ENCODE assay signal across 12 mouse cellular contexts in the genomic region with DNA sequence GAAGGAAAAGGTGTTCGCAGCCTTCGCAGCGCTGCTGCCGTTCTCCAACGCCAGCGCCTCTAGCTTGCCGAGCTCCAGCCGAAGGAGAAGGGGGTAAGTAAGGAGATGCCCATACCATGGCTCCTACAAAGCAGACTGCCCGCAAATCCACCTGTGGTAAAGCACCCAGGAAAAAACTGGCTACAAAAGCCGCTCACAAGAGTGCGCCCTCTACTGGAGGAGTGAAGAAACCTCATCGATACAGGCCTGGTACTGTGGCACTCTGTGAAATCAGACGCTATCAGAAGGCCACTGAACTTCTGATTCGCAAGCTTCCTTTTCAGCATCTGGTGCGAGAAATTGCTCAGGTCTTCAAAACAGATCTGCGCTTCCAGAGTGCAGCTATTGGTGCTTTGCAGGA. TPM values are rescaled to one million over a fixed set of nuclear protein-coding genes. Genes with fewer than 3 reads are reported as not detected.
A peak's percentile ranks its signal among the peaks of the same experiment; 100 is the strongest.
DNase-seq lines count a peak whose midpoint lies in the region; ATAC-seq and TF ChIP-seq lines count a peak whose summit lies in the region.
"Had no signal": no experiment of that assay in that cellular context is flagged by ENCODE, and none has a peak within 500 bp of the region (broad histone marks: within the 10 kb centered on the region; RNA-seq: fewer than 3 reads in every experiment).

No protein-coding gene starts in this region.

- H3K36me3 ChIP-seq in lung, embryonic 14.5 days (ENCODE audit: insufficient read depth), result no peaks in the 10 kb centered on the region
- H3K36me3 ChIP-seq: limb, embryonic 12.5 days; neural tube, embryonic 13.5 days had no signal

- H3K27me3 ChIP-seq in lung, embryonic 14.5 days (ENCODE audit: insufficient read depth, low read length), result no peaks in the 10 kb centered on the region
- H3K27me3 ChIP-seq: limb, embryonic 12.5 days; neural tube, embryonic 13.5 days had no signal

- no peak for TF ChIP-seq POLR2A in cortical plate, adult 2 months (IDR thresholded peaks at IDR 0.05; ENCODE audit: extremely low read depth, insufficient read depth, low read length)

- no peak for ATAC-seq in lung, embryonic 14.5 days (ENCODE audit: insufficient read depth)
- ATAC-seq in monocyte, adult 5-6 weeks (replicated peaks; ENCODE audit: insufficient number of reproducible peaks, low FRiP score, low TSS enrichment, poor library complexity, severe bottlenecking), result no peak

- no peak overlapping the region for H3K9ac ChIP-seq in lung, embryonic 14.5 days
- H3K9ac ChIP-seq: limb, embryonic 12.5 days; neural tube, embryonic 13.5 days had no signal

- peak; percentile 8 for DNase-seq in adrenal gland, postnatal 25 days
- no peak for DNase-seq in adrenal gland, adult 18-20 months (ENCODE audit: low spot score in 2 of 2)
- DNase-seq in lung, embryonic 14.5 days, result peak; percentile 34
- no peak for DNase-seq in lung, postnatal 10 days
- peak; percentile 55 for DNase-seq in thymus, postnatal 0 days (ENCODE audit: low spot score)
- DNase-seq in left cerebral cortex, adult 8-10 months (ENCODE audit: low spot score in 2 of 2), result no peak

- H3K9me3 ChIP-seq in lung, embryonic 14.5 days (ENCODE audit: low read depth, low read length), result no peaks in the 10 kb centered on the region
- H3K9me3 ChIP-seq: limb, embryonic 12.5 days; neural tube, embryonic 13.5 days had no signal

- H3K4me3 ChIP-seq in lung, embryonic 14.5 days (ENCODE audit: low read depth, low read length), result no peak overlapping the region
- no peak overlapping the region for H3K4me3 ChIP-seq in cortical plate, adult 2 months (ENCODE audit: insufficient read depth, low read length)
- H3K4me3 ChIP-seq: erythroblast, embryonic 14.5 days; limb, embryonic 12.5 days; neural tube, embryonic 13.5 days had no signal

- H3K27ac ChIP-seq in lung, embryonic 14.5 days (ENCODE audit: low read depth), result no peak overlapping the region
- no peak overlapping the region for H3K27ac ChIP-seq in cortical plate, adult 2 months (ENCODE audit: insufficient read depth, low read length)
- H3K27ac ChIP-seq: limb, embryonic 12.5 days; neural tube, embryonic 13.5 days had no signal

- peak; percentile 58 for TF ChIP-seq CTCF in lung, embryonic 14.5 days (IDR thresholded peaks at IDR 0.05; ENCODE audit: low read depth)
- peak; percentile 36; the same call in 1 of the 2 replicates for TF ChIP-seq CTCF in cortical plate, adult 2 months (IDR thresholded peaks at IDR 0.05; ENCODE audit: extremely low read depth, insufficient read depth, low read length)

- H3K4me2 ChIP-seq in lung, embryonic 14.5 days, result no peak overlapping the region
- H3K4me2 ChIP-seq: limb, embryonic 12.5 days; neural tube, embryonic 13.5 days had no signal

- no peaks in the 10 kb centered on the region for H3K4me1 ChIP-seq in lung, embryonic 14.5 days (ENCODE audit: insufficient read depth)
- H3K4me1 ChIP-seq in cortical plate, adult 2 months (ENCODE audit: control insufficient read depth, insufficient read depth, low read length), result no peaks in the 10 kb centered on the region
- H3K4me1 ChIP-seq: limb, embryonic 12.5 days had no signal

- WGBS in lung, embryonic 14.5 days, result 79% methylated on average over 16 of the region's 16 CpGs

RNA-seq across cellular contexts. Expression of gene Shisal2b, which starts 55.0 kb away (rescaled TPM):
- not detected in 2 replicates for total RNA-seq in adrenal gland, postnatal 25 days (2021)
- not detected for total RNA-seq in adrenal gland, adult 18-20 months (2021)
- 0.54 TPM in 1 of 2 replicates, not detected in the other for polyA plus RNA-seq in lung, embryonic 14.5 days (2014; fragmentation: Nextera tagmentation; extraction: Ambion mirVana)
- polyA plus RNA-seq in cortical plate, adult 2 months (2012; rRNA removed), result 0.10 TPM in 1 of 2 replicates, not detected in the other
- 0.44 and 0.56 TPM in 2 replicates for polyA plus RNA-seq in thymus, postnatal 0 days (2015; fragmentation: Nextera tagmentation; extraction: Ambion mirVana)
- total RNA-seq in left cerebral cortex, adult 8-10 months (2022), result 1 to 10 TPM in 2 of 4 experiments, under 1 TPM in 1, not detected in 1; 0.48 to 1.4 (median 1.1) TPM
- total RNA-seq in monocyte, adult 5-6 weeks (2017), result not detected in 3 replicates
- total RNA-seq: hematopoietic stem cell, adult 5-6 weeks had no signal
- polyA plus RNA-seq: erythroblast, embryonic 14.5 days; limb, embryonic 12.5 days had no signal

Comparison
In these comparisons a context has a peak if more than half of its experiments do, and no peak if none do; other contexts are left out.
1. DNase-seq: peak in adrenal gland, postnatal 25 days (single experiment), lung, embryonic 14.5 days (single experiment) and thymus, postnatal 0 days (single experiment); none in adrenal gland, adult 18-20 months (0 of 2), lung, postnatal 10 days (single experiment) and left cerebral cortex, adult 8-10 months (0 of 2).